Mouse (Mus musculus): ENCODE results near the gene Ttc29. TPM values are rescaled to one million over a fixed set of nuclear protein-coding genes. Genes with fewer than 3 reads are reported as not detected.

Ttc29 gene
- total RNA-seq, 2 experiments from 2014 or later, result 0.81 to 1.0 TPM

- DNase-seq (ENCODE audit: low spot score in 2 of 2), result no peak
Measured at GRCm38 (mm10) chr8:78277411-78277810, 64.3 kb downstream of the Ttc29 start.

- no peak for DNase-seq (ENCODE audit: low spot score in 2 of 2)
Measured at GRCm38 (mm10) chr8:78278598-78278997, 65.5 kb downstream of the Ttc29 start.

GRCm38 (mm10) chr8:78284805-78285204 is 71.7 kb downstream of the Ttc29 start:
- no peak for DNase-seq (ENCODE audit: low spot score in 2 of 2)

- DNase-seq (ENCODE audit: low spot score in 2 of 2), result no peak
Measured at GRCm38 (mm10) chr8:78285366-78285765, 72.3 kb downstream of the Ttc29 start.

- peak in 1 of 2 experiments; percentile 43 for DNase-seq (ENCODE audit: low spot score in 2 of 2)
Measured at GRCm38 (mm10) chr8:78289374-78289971, 76.4 kb downstream of the Ttc29 start.

- no peak for DNase-seq (ENCODE audit: low spot score in 2 of 2)
Measured at GRCm38 (mm10) chr8:78290274-78290673, 77.2 kb downstream of the Ttc29 start.

- no peak for DNase-seq (ENCODE audit: low spot score in 2 of 2)
Measured at GRCm38 (mm10) chr8:78295494-78295893, 82.4 kb downstream of the Ttc29 start.

GRCm38 (mm10) chr8:78303579-78303978 is 90.5 kb downstream of the Ttc29 start:
- DNase-seq (ENCODE audit: low spot score in 2 of 2), result no peak

- DNase-seq (ENCODE audit: low spot score in 2 of 2), result peak in 1 of 2 experiments; percentile 11
Measured at GRCm38 (mm10) chr8:78306604-78307003, 93.5 kb downstream of the Ttc29 start.

- DNase-seq (ENCODE audit: low spot score in 2 of 2), result no peak
Measured at GRCm38 (mm10) chr8:78307131-78307530, 94.0 kb downstream of the Ttc29 start.

- no peak for DNase-seq (ENCODE audit: low spot score in 2 of 2)
Measured at GRCm38 (mm10) chr8:78309539-78309938, 96.4 kb downstream of the Ttc29 start.

- no peak for DNase-seq (ENCODE audit: low spot score in 2 of 2)
Measured at GRCm38 (mm10) chr8:78315576-78315975, 102.5 kb downstream of the Ttc29 start.

GRCm38 (mm10) chr8:78317666-78318065 is 104.6 kb downstream of the Ttc29 start:
- DNase-seq (ENCODE audit: low spot score in 2 of 2), result no peak

- DNase-seq (ENCODE audit: low spot score in 2 of 2), result no peak
Measured at GRCm38 (mm10) chr8:78323391-78323790, 110.3 kb downstream of the Ttc29 start.

GRCm38 (mm10) chr8:78340689-78341529 is 127.8 kb downstream of the Ttc29 start:
- DNase-seq (ENCODE audit: low spot score in 2 of 2), result peak; percentile 60 to 75

GRCm38 (mm10) chr8:78342151-78342550 is 129.1 kb downstream of the Ttc29 start:
- DNase-seq (ENCODE audit: low spot score in 2 of 2), result no peak

- DNase-seq (ENCODE audit: low spot score in 2 of 2), result no peak
Measured at GRCm38 (mm10) chr8:78344006-78344405, 130.9 kb downstream of the Ttc29 start.

- no peak for DNase-seq (ENCODE audit: low spot score in 2 of 2)
Measured at GRCm38 (mm10) chr8:78345705-78346104, 132.6 kb downstream of the Ttc29 start.

GRCm38 (mm10) chr8:78346131-78346621 is 133.1 kb downstream of the Ttc29 start:
- peak; percentile 14 to 27 for DNase-seq (ENCODE audit: low spot score in 2 of 2)

- no peak for DNase-seq (ENCODE audit: low spot score in 2 of 2)
Measured at GRCm38 (mm10) chr8:78353902-78354301, 140.8 kb downstream of the Ttc29 start.

GRCm38 (mm10) chr8:78354801-78355200 is 141.7 kb downstream of the Ttc29 start:
- peak; percentile 22 to 31 for DNase-seq (ENCODE audit: low spot score in 2 of 2)

GRCm38 (mm10) chr8:78390756-78391155 is 177.7 kb downstream of the Ttc29 start:
- DNase-seq (ENCODE audit: low spot score in 2 of 2), result no peak

All from layer of hippocampus, postnatal 14 days (tissue).